Mouse (Mus musculus) embryo, embryonic 10 days (tissue): ENCODE results near the gene 4933405L10Rik.

Experiments
- DNase-seq: peaks from one replicate; pipeline ENCODE4 v3.0.0-alpha.2; 2015; ENCODE audit warnings: low spot score

The 4933405L10Rik gene

GRCm38 (mm10) chr8:105700966-105701824 is 6.3 kb upstream of the 4933405L10Rik start, which contains the start of the genes Acd and Pard6a:
Gene Acd, minus strand, starts transcription at chr8:105701102.
Gene Pard6a, plus strand, starts transcription at chr8:105701148.
- DNase-seq: peak; percentile 98

- peak; percentile 34 for DNase-seq
These were observed 5.5 kb upstream of the 4933405L10Rik start for GRCm38 (mm10) chr8:105702001-105702401.

- no peak for DNase-seq
These were observed 4.6 kb upstream of the 4933405L10Rik start for GRCm38 (mm10) chr8:105702731-105703415.

DNA sequence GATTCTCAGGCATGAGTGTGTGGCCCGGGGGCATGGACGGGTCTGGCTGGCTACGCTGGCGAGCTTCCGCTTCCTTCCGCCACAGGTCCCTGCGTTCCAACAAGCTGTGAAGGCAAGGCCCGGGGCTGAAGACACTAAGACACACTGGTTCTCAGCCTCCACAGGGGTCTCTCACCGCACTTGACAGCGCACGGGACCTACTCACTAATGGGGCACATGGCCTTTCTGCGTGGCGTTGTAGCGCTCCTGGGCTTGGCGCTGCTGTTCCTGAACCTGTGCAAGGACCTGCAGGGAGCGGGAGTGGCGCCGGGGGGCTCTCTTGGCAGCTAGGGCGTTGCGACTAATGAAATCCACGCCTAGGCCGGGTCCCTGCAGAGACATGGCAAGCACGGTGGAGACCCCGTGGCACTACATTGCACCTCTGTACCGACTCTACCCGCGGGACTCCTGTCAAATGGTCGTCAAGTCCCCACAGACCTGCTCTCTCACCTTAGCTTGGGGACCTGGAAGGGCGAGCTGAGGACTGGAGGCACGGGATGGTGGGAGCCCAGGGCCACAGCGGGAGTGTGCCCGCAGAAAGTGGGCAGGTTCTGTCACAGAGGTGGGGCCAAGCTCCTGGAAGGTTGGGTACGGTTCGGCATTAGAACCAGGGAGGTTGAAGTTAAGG is 3.2 kb upstream of the 4933405L10Rik start:
- no peak for DNase-seq

DNA sequence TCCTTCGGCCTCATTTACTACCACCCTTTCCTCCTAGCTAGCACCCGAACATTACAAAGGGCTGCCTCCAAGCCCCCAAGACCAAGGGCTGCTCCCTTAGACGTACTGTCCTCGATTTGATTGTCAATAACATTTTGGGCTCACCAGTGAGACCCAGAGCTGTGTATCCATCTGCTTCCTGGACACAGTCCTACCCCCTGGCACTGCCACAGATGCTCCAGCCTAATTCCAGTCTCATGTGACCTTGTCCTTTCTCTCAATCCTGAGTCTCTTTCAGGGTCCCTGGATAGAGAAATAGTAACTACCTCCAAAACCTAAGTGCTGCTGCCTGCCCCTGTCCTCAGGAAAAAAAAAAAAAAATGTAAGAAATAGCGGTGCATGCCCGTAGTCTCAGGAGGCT is 2.5 kb upstream of the 4933405L10Rik start:
- DNase-seq: no peak

DNA sequence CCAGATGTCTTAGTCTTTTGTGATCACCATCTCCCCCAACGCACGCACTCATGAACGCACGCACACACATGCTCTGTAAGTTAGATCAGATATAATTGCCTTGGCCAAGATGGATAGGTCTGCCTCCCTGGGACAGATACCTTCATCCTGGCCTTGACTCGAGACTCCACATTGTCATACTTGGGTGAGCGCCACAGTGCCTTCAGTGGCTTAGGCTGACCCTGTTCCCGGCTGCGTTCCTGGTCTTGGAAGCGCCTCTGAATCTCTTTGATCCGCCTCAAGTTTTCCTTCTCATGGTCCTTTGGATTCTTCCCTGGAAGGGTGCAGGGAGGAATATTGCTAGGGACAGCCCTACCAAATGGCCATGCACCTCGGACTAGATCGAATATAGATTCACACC is 1.0 kb upstream of the 4933405L10Rik start:
- no peak for DNase-seq

- no peak for DNase-seq
These were observed 1.2 kb downstream of the 4933405L10Rik start for GRCm38 (mm10) chr8:105708675-105709074.

DNA sequence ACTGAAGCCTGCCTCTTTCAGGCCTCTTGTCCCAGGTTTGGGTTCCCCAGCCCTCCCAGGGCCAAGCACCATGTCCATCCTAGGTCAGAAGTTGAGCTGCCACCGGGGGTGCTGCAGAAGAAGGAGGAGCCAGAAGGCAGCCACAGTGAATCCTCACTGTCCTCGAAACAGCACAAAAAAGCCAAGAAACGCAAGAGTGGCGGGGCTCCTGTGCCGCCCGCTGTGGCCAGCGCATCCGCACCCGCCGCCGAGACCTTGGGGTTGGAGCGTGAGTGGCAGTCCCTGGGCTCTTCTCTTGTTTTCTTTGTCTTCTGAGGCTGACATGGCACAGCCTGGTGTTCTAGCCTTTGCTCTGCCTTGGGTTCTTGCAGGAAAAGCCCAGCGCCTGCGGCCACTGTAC is 1.9 kb downstream of the 4933405L10Rik start:
- DNase-seq: no peak

DNA sequence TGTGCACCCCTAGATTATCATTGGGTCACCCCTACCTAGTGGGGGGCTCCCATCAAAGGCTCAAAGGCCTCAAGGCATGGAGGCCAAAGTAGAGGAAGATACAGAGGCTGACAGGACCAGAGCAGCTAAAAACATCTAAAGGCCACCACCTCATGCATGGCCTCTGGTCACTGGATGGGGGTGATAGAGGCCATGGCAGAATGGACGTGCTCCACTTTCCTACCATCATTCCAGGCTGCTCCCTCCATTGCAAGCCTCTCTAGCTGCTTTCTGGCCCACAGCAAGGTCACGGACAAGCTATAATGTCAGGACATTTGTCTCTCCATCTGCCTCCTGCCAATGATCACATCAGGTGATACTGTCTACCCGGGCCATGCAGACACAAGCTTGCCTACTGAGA is 4.8 kb downstream of the 4933405L10Rik start:
- no peak for DNase-seq

DNA sequence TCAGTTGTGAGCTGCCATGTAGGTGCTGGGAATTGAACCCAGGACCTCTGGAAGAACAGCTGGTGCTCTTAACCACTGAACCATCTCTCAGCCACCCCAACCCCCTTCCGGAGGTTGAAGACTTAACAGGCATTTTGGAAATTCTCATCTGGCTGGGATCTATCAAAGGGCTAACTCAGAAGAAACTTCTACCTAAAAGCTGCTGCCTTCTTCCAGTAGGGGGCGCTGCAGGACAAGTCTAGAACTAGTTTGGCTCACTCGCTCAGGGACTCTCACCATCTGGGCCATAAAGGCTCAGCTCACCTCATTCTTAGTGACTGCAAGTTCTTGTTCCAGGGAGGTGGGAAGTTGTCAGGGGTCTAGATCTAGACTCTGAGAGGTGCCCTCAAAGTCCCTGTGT is 6.7 kb downstream of the 4933405L10Rik start:
- peak; percentile 93 for DNase-seq

- DNase-seq: no peak
These were observed 7.6 kb downstream of the 4933405L10Rik start for GRCm38 (mm10) chr8:105715042-105715441.

- DNase-seq: no peak
These were observed 9.0 kb downstream of the 4933405L10Rik start for GRCm38 (mm10) chr8:105716302-105716945.

DNA sequence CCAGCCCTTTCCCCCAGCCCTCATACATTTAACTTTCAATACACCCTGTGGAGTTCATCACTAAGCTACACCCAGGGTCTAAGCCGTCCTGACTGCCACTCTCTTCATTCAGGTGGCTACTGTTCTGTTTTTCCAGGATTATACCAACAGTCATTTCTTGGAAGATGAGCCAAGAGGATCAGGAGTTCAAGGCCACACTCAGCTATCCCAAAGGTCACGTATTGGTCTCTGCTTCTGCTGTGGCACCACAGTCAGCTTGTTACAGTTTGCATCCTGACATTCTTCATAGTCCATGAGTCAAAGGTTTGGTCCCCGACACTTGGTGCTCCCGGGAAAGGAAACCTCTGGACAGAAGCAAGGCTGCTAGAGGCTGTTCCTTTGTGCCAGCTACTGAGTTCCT is 12.2 kb downstream of the 4933405L10Rik start:
- no peak for DNase-seq

DNA sequence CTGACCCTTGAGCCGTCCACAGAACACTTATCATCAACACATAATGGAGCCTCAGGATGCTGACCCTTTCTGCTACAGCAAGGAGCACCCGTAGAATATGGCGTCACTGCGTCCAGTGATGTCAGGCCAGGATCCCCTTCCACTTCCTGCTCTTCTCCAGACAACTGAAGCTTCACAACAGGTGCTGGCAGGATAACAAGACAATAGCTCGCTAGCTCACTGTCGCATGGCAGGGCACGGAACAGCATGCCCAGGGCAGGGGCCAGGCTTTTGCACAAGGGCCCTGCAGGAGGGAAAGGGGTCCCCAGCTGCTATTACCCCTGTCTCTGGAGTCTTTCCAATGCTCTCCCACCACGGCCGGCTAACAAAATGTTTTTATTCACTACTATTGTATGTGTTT is 15.4 kb downstream of the 4933405L10Rik start:
- DNase-seq: no peak

GRCm38 (mm10) chr8:105725726-105726125 is 18.3 kb downstream of the 4933405L10Rik start:
- no peak for DNase-seq

DNA sequence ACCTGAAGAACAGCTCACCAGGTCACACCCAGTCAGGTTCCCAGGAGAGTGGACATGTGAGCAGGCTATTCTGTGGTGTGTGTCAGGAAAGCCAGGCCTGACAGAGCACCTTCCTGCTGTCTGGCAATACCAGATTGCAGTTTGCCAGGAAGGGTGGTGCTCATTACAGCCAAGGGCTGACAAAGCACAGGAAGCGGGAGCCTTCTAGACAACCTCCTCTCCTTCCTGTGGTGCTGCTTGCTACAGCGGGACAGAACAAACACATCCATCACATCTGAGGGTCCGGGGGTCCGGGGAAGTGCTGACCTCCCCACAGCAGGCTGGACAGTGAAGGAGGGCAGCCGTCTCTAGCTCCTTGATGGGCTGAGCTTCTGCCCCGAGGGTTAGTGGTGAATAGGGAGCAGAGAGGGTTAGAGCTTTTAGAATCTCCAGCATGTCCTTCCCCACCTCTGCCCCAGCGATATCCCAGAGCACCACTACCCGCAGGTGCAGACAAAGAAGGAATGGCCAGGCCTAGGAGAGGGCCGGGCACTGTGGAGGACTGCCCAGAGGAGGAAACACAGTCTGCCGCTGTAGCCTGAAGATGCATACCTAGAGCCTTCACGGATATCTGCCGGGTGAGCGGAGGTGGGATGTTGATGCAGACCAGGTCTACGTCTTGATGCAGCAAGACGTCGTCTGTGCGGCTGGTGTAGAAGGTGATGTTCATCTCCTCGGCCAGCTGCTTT is 20.1 kb downstream of the 4933405L10Rik start:
- peak; percentile 33 for DNase-seq

DNA sequence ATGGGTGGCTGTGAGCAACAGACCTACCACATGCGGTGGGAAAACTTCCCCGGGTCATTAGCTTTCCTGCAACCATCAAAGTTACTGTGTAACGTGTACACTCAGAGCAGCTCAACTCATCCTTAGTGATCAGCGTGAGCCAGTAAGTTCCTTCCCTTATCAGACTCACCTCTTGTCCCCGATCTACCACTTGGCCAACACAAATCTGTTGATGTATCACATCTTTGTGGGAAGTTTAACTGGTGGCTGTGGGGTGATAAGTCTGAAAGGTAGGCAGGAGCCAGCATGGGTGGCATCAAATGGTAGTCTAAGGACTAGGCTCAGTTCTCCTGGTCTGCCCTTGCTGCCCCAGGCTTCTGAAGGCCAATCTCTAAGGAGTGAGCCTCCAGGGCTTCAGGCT is 24.7 kb downstream of the 4933405L10Rik start:
- DNase-seq: no peak

GRCm38 (mm10) chr8:105739216-105739615 is 31.8 kb downstream of the 4933405L10Rik start:
- no peak for DNase-seq

DNA sequence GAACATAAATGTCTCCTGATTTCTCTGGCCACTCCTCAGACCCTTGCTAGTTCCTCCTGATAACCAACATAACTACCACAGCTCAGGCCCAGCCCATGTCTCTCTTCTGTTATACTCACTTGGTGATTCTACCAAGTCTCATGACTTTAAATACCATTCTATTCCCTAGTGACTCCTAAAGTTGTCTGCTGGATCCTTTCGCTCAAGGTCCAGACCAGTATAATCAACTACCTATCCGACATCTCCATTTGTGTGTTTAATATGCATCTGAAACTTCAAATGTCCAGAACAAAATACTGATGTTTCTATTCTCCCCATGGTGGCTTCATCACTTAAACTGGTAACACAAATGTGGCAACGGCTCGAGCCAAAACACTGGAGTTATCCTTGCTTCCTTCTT is 35.8 kb downstream of the 4933405L10Rik start:
- DNase-seq: no peak

DNA sequence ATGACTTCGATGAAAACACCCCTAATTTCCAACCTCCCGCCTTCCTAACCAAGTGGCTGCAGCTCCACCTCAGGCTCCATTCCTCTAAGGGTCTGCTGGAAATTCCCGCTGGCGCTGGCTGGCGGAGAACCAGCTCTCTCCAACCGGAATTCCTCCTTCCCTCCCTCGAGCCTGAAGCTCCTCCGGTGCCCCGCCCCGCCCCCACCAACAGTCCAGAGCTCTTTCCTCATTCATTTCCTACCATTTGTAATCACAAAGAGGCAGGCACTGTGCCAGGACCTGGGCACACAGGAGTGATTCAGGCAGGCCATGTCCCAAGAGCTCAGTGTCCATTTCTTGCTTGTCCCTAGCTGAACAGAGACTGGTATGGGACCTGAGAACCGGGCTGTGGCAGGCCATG is 43.2 kb downstream of the 4933405L10Rik start:
- DNase-seq: peak; percentile 25

GRCm38 (mm10) chr8:105753916-105754315 is 46.5 kb downstream of the 4933405L10Rik start:
- DNase-seq: no peak
